Mouse (Mus musculus): ENCODE results near the gene Gsta1. TPM values are rescaled to one million over a fixed set of nuclear protein-coding genes. Genes with fewer than 3 reads are reported as not detected.

The Gsta1 gene
- polyA plus RNA-seq, 1 experiment from 2014 or later = 0.42 TPM

GRCm38 (mm10) chr9:78204194-78204593, 26.3 kb upstream of the Gsta1 start:
- Histone ChIP-seq H3K4me3 (ENCODE audit: low read length) (no peak overlapping the region), H3K4me2 (ENCODE audit: low read depth, low read length) (no peak overlapping the region), H3K9me3 (replicated peaks; ENCODE audit: control insufficient read depth, low read length) (no peaks in the 10 kb centered on the region), H3K36me3 (ENCODE audit: control insufficient read depth, insufficient read depth) (peaks cover 6% of the 10 kb centered on the region), H3K27ac (ENCODE audit: low read length) (no peak overlapping the region), H3K27me3 (ENCODE audit: control insufficient read depth, insufficient read depth, low read length) (no peaks in the 10 kb centered on the region), H3K9ac (ENCODE audit: low read length) (no peak overlapping the region), H3K4me1 (ENCODE audit: control insufficient read depth, insufficient read depth, low read length) (no peaks in the 10 kb centered on the region)
- no peak for ATAC-seq (replicated peaks; ENCODE audit: extremely low read depth, insufficient read depth, low FRiP score)
- WGBS = 80% methylated on average over 6 of the region's 6 CpGs

GRCm38 (mm10) chr9:78208956-78209355, 21.5 kb upstream of the Gsta1 start:
- Histone ChIP-seq H3K9ac (ENCODE audit: low read length) (no peak overlapping the region), H3K4me1 (ENCODE audit: control insufficient read depth, insufficient read depth, low read length) (peaks cover 11% of the 10 kb centered on the region), H3K27me3 (ENCODE audit: control insufficient read depth, insufficient read depth, low read length) (no peaks in the 10 kb centered on the region), H3K4me3 (ENCODE audit: low read length) (no peak overlapping the region), H3K27ac (ENCODE audit: low read length) (no peak overlapping the region), H3K36me3 (ENCODE audit: control insufficient read depth, insufficient read depth) (peaks cover 4% of the 10 kb centered on the region), H3K9me3 (replicated peaks; ENCODE audit: control insufficient read depth, low read length) (no peaks in the 10 kb centered on the region), H3K4me2 (ENCODE audit: low read depth, low read length) (no peak overlapping the region)
- WGBS = 43% methylated on average over 4 of the region's 4 CpGs
- no peak for ATAC-seq (replicated peaks; ENCODE audit: extremely low read depth, insufficient read depth, low FRiP score)

DNA sequence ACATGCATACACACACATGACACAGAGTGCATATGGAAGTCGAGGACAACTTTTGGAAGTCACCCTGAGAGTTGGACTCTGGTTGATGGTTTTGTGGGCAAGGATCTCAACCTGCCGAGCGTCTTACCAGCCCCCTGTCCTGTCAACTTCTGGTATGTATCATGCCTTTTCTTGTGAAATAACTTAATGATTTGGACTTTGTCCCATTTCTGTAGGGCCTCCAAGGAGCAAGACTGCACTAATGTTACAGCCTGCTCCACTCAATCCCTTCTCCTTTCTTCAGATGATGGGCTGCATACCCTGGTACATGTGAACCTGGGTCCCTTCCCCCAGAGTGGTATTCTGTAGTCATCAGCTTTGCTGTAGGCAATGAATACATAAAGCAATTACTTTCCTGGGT, 20.4 kb upstream of the Gsta1 start:
- no peak for ATAC-seq (replicated peaks; ENCODE audit: extremely low read depth, insufficient read depth, low FRiP score)
- Histone ChIP-seq H3K36me3 (ENCODE audit: control insufficient read depth, insufficient read depth) (peaks cover 4% of the 10 kb centered on the region), H3K4me1 (ENCODE audit: control insufficient read depth, insufficient read depth, low read length) (peaks cover 11% of the 10 kb centered on the region), H3K27me3 (ENCODE audit: control insufficient read depth, insufficient read depth, low read length) (no peaks in the 10 kb centered on the region), H3K9ac (ENCODE audit: low read length) (no peak overlapping the region), H3K27ac (ENCODE audit: low read length) (no peak overlapping the region), H3K9me3 (replicated peaks; ENCODE audit: control insufficient read depth, low read length) (no peaks in the 10 kb centered on the region), H3K4me3 (ENCODE audit: low read length) (no peak overlapping the region), H3K4me2 (ENCODE audit: low read depth, low read length) (no peak overlapping the region)
- WGBS = 88% methylated on average over 3 of the region's 3 CpGs

GRCm38 (mm10) chr9:78210821-78211220, 19.6 kb upstream of the Gsta1 start:
- 95% methylated on average over 2 of the region's 2 CpGs for WGBS
- H3K4me2 ChIP-seq (ENCODE audit: low read depth, low read length) = no peak overlapping the region
- no peaks in the 10 kb centered on the region for H3K27me3 ChIP-seq (ENCODE audit: control insufficient read depth, insufficient read depth, low read length)
- H3K9me3 ChIP-seq (replicated peaks; ENCODE audit: control insufficient read depth, low read length) = no peaks in the 10 kb centered on the region
- no peak overlapping the region for H3K4me3 ChIP-seq (ENCODE audit: low read length)
- H3K27ac ChIP-seq (ENCODE audit: low read length) = no peak overlapping the region
- peaks cover 11% of the 10 kb centered on the region for H3K4me1 ChIP-seq (ENCODE audit: control insufficient read depth, insufficient read depth, low read length)
- no peaks in the 10 kb centered on the region; the same call in none of the 2 replicates for H3K36me3 ChIP-seq (ENCODE audit: control insufficient read depth, insufficient read depth)
- H3K9ac ChIP-seq (ENCODE audit: low read length) = no peak overlapping the region
- ATAC-seq (replicated peaks; ENCODE audit: extremely low read depth, insufficient read depth, low FRiP score) = no peak

GRCm38 (mm10) chr9:78211521-78211920, 18.9 kb upstream of the Gsta1 start:
- H3K4me1 ChIP-seq (ENCODE audit: control insufficient read depth, insufficient read depth, low read length) = peaks cover 11% of the 10 kb centered on the region
- no peak overlapping the region for H3K27ac ChIP-seq (ENCODE audit: low read length)
- no peak overlapping the region for H3K9ac ChIP-seq (ENCODE audit: low read length)
- no peak overlapping the region for H3K4me3 ChIP-seq (ENCODE audit: low read length)
- no peak overlapping the region for H3K4me2 ChIP-seq (ENCODE audit: low read depth, low read length)
- H3K27me3 ChIP-seq (ENCODE audit: control insufficient read depth, insufficient read depth, low read length) = no peaks in the 10 kb centered on the region
- no peaks in the 10 kb centered on the region; the same call in none of the 2 replicates for H3K36me3 ChIP-seq (ENCODE audit: control insufficient read depth, insufficient read depth)
- H3K9me3 ChIP-seq (replicated peaks; ENCODE audit: control insufficient read depth, low read length) = no peaks in the 10 kb centered on the region
- ATAC-seq (replicated peaks; ENCODE audit: extremely low read depth, insufficient read depth, low FRiP score) = no peak
- WGBS = 95% methylated on average over 3 of the region's 3 CpGs

DNA sequence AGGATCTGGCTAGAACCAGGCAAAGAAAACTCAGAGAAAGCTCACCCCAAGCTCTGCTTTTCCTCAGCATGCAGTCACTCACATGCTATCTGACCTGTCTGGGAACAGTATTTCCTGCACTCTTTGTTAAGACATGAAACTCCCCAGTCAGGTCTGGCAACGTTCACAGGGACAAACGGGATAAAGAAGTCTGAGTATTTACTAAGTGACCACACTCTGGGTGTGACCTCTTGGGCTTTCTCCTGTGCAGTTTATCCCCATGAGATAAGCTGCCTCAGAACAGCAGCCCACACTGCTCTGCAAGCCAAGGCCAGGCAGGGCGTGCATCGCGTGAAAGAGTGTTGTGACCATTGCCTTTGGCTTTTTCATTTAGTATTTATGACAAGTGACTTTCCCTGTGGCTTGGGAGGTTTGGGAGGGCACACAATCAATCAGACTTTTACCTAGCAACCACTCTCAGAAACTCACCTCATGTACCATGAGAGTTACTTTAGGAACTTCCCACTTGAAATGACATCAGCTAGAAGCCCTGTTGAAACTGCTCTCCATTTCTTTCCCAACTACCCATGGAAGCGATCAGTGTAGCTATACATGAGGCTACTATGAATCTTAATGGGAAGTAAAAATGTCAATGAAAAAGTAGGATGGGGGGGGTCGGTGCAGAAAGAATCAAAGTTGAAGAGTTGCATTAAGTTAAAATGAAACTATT, 18.0 kb upstream of the Gsta1 start:
- H3K4me2 ChIP-seq (ENCODE audit: low read depth, low read length) = peak overlapping the region; percentile 15; the same call in 1 of the 2 replicates
- 32% methylated on average over 7 of the region's 7 CpGs for WGBS
- peak; percentile 85 for ATAC-seq (replicated peaks; ENCODE audit: extremely low read depth, insufficient read depth, low FRiP score)

GRCm38 (mm10) chr9:78217074-78217473, 13.4 kb upstream of the Gsta1 start:
- Histone ChIP-seq H3K27me3 (ENCODE audit: control insufficient read depth, insufficient read depth, low read length) (no peaks in the 10 kb centered on the region), H3K36me3 (ENCODE audit: control insufficient read depth, insufficient read depth) (no peaks in the 10 kb centered on the region), H3K9me3 (replicated peaks; ENCODE audit: control insufficient read depth, low read length) (no peaks in the 10 kb centered on the region), H3K4me1 (ENCODE audit: control insufficient read depth, insufficient read depth, low read length) (peaks cover 12% of the 10 kb centered on the region), H3K4me3 (ENCODE audit: low read length) (no peak overlapping the region), H3K9ac (ENCODE audit: low read length) (no peak overlapping the region), H3K4me2 (ENCODE audit: low read depth, low read length) (no peak overlapping the region), H3K27ac (ENCODE audit: low read length) (no peak overlapping the region)
- 62% methylated on average over 4 of the region's 4 CpGs for WGBS
- no peak for ATAC-seq (replicated peaks; ENCODE audit: extremely low read depth, insufficient read depth, low FRiP score)

More for the DNA sequence above, 18.0 kb upstream of the Gsta1 start:
- Histone ChIP-seq H3K9me3 (replicated peaks; ENCODE audit: control insufficient read depth, low read length) (no peaks in the 10 kb centered on the region), H3K27me3 (ENCODE audit: control insufficient read depth, insufficient read depth, low read length) (no peaks in the 10 kb centered on the region), H3K27ac (ENCODE audit: low read length) (peak overlapping the region; percentile 38), H3K4me1 (ENCODE audit: control insufficient read depth, insufficient read depth, low read length) (peaks cover 13% of the 10 kb centered on the region), H3K36me3 (ENCODE audit: control insufficient read depth, insufficient read depth) (no peaks in the 10 kb centered on the region; the same call in none of the 2 replicates), H3K9ac (ENCODE audit: low read length) (no peak overlapping the region), H3K4me3 (ENCODE audit: low read length) (no peak overlapping the region)

DNA sequence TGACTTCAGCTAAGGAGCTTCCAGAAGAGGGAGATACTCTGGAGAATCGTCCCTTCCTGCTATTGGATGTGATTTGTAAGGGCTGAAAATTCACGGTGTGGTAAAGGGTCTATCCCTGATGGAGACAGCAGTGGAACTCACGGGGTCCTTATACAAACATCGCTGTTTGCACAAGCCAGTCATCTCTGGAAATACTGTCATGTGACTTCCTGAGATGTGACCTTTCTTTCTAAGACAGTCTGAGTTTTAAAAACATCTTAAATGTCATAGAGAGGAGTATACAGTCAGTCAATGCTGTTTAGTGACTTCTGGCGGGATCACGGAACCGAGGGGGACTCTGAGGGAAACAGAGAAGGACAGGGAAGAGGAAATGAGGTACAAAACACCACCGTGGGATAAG, 7.8 kb upstream of the Gsta1 start:
- H3K4me3 ChIP-seq (ENCODE audit: low read length) = no peak overlapping the region
- no peaks in the 10 kb centered on the region for H3K27me3 ChIP-seq (ENCODE audit: control insufficient read depth, insufficient read depth, low read length)
- H3K4me1 ChIP-seq (ENCODE audit: control insufficient read depth, insufficient read depth, low read length) = peaks cover 2% of the 10 kb centered on the region; the same call in 1 of the 2 replicates
- H3K36me3 ChIP-seq (ENCODE audit: control insufficient read depth, insufficient read depth) = no peaks in the 10 kb centered on the region
- H3K4me2 ChIP-seq (ENCODE audit: low read depth, low read length) = no peak overlapping the region
- H3K9me3 ChIP-seq (replicated peaks; ENCODE audit: control insufficient read depth, low read length) = no peaks in the 10 kb centered on the region
- no peak overlapping the region for H3K9ac ChIP-seq (ENCODE audit: low read length)
- no peak overlapping the region for H3K27ac ChIP-seq (ENCODE audit: low read length)
- no peak for ATAC-seq (replicated peaks; ENCODE audit: extremely low read depth, insufficient read depth, low FRiP score)
- WGBS = 60% methylated on average over 8 of the region's 8 CpGs

DNA sequence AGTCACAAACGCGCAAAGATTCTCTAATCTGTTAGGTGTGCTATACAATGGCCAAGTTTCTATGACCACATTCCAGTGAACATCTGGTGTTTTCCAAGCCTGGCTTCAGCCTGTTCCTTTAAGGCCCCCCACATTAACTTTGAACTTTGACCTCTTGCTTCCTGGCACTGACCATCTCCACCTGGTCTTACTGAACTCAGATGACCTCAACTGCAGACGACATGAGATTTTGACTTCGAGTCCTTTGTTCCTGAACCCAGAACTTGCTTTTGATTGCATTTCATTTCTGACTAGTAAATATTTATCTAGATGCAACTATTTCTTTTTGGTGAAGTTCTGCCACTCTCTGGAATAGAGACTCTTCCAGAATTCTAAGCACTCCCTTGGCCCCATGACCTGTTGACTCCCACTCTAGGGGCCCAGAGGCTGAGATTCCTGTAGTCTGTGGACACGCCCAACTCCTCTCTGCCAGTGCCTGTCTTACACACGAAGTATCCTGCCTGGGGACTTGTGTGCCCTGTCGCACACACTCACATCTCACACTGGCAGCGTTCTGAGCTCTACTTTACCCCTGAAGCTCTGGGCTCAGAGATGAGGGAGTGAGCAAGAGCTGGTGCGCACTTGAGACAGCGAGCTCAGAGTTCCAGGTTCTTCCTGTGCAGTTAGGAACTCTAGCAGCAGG, 7.1 kb upstream of the Gsta1 start:
- H3K36me3 ChIP-seq (ENCODE audit: control insufficient read depth, insufficient read depth) = no peaks in the 10 kb centered on the region
- H3K27me3 ChIP-seq (ENCODE audit: control insufficient read depth, insufficient read depth, low read length) = no peaks in the 10 kb centered on the region
- H3K27ac ChIP-seq (ENCODE audit: low read length) = no peak overlapping the region
- H3K9ac ChIP-seq (ENCODE audit: low read length) = no peak overlapping the region
- ATAC-seq (replicated peaks; ENCODE audit: extremely low read depth, insufficient read depth, low FRiP score) = no peak
- peaks cover 2% of the 10 kb centered on the region; the same call in 1 of the 2 replicates for H3K4me1 ChIP-seq (ENCODE audit: control insufficient read depth, insufficient read depth, low read length)
- no peaks in the 10 kb centered on the region for H3K9me3 ChIP-seq (replicated peaks; ENCODE audit: control insufficient read depth, low read length)
- no peak overlapping the region for H3K4me2 ChIP-seq (ENCODE audit: low read depth, low read length)
- 72% methylated on average over 10 of the region's 10 CpGs for WGBS
- no peak overlapping the region for H3K4me3 ChIP-seq (ENCODE audit: low read length)

Measured in heart, embryonic 16.5 days (tissue).